Mouse (Mus musculus): ENCODE results near the gene Ank3. TPM values are rescaled to one million over a fixed set of nuclear protein-coding genes. Genes with fewer than 3 reads are reported as not detected.

The Ank3 gene
- total RNA-seq, 2 experiments from 2014 or later, result 88.7 to 108 TPM

GRCm38 (mm10) chr10:69706851-69707788, 308.5 kb downstream of the Ank3 start:
- DNase-seq (ENCODE audit: low spot score in 2 of 2), result no peak

- no peak for DNase-seq (ENCODE audit: low spot score in 2 of 2)
Measured at GRCm38 (mm10) chr10:69707844-69708550, 309.4 kb downstream of the Ank3 start.

- no peak for DNase-seq (ENCODE audit: low spot score in 2 of 2)
Measured at GRCm38 (mm10) chr10:69709631-69710030, 311.1 kb downstream of the Ank3 start.

GRCm38 (mm10) chr10:69710802-69711201, 312.2 kb downstream of the Ank3 start:
- no peak for DNase-seq (ENCODE audit: low spot score in 2 of 2)

- no peak for DNase-seq (ENCODE audit: low spot score in 2 of 2)
Measured at GRCm38 (mm10) chr10:69716907-69717306, 318.3 kb downstream of the Ank3 start.

GRCm38 (mm10) chr10:69719421-69719820, 320.8 kb downstream of the Ank3 start:
- DNase-seq (ENCODE audit: low spot score in 2 of 2), result no peak

GRCm38 (mm10) chr10:69719901-69720415, 321.4 kb downstream of the Ank3 start:
- DNase-seq (ENCODE audit: low spot score in 2 of 2), result peak in 1 of 2 experiments; percentile 21

- DNase-seq (ENCODE audit: low spot score in 2 of 2), result no peak
Measured at GRCm38 (mm10) chr10:69720452-69720851, 321.9 kb downstream of the Ank3 start.

GRCm38 (mm10) chr10:69720899-69721490, 322.4 kb downstream of the Ank3 start:
- DNase-seq (ENCODE audit: low spot score in 2 of 2), result no peak

GRCm38 (mm10) chr10:69724159-69724558, 325.6 kb downstream of the Ank3 start:
- DNase-seq (ENCODE audit: low spot score in 2 of 2), result no peak

- no peak for DNase-seq (ENCODE audit: low spot score in 2 of 2)
Measured at GRCm38 (mm10) chr10:69725078-69725477, 326.5 kb downstream of the Ank3 start.

GRCm38 (mm10) chr10:69726265-69726664, 327.7 kb downstream of the Ank3 start:
- no peak for DNase-seq (ENCODE audit: low spot score in 2 of 2)

- no peak for DNase-seq (ENCODE audit: low spot score in 2 of 2)
Measured at GRCm38 (mm10) chr10:69726806-69727205, 328.2 kb downstream of the Ank3 start.

GRCm38 (mm10) chr10:69728876-69729275, 330.3 kb downstream of the Ank3 start:
- DNase-seq (ENCODE audit: low spot score in 2 of 2), result no peak

- no peak for DNase-seq (ENCODE audit: low spot score in 2 of 2)
Measured at GRCm38 (mm10) chr10:69730351-69730871, 331.8 kb downstream of the Ank3 start.

- no peak for DNase-seq (ENCODE audit: low spot score in 2 of 2)
Measured at GRCm38 (mm10) chr10:69731341-69731740, 332.8 kb downstream of the Ank3 start.

GRCm38 (mm10) chr10:69731863-69732262, 333.3 kb downstream of the Ank3 start:
- no peak for DNase-seq (ENCODE audit: low spot score in 2 of 2)

- DNase-seq (ENCODE audit: low spot score in 2 of 2), result no peak
Measured at GRCm38 (mm10) chr10:69736241-69736640, 337.7 kb downstream of the Ank3 start.

GRCm38 (mm10) chr10:69738741-69739271, 340.2 kb downstream of the Ank3 start:
- DNase-seq (ENCODE audit: low spot score in 2 of 2), result no peak

- DNase-seq (ENCODE audit: low spot score in 2 of 2), result no peak
Measured at GRCm38 (mm10) chr10:69742528-69742927, 344.0 kb downstream of the Ank3 start.

- DNase-seq (ENCODE audit: low spot score in 2 of 2), result peak in 1 of 2 experiments; percentile 52
Measured at GRCm38 (mm10) chr10:69744181-69744580, 345.6 kb downstream of the Ank3 start.
